15 mouse cellular contexts compared by ENCODE assay signal in genomic region chr17:50135466-50135865, GRCm38 (mm10).
"Had no signal": no experiment of that assay in that cellular context is flagged by ENCODE, and none has a peak within 500 bp of the region (broad histone marks: within the 10 kb centered on the region; RNA-seq: fewer than 3 reads in every experiment).

No protein-coding gene starts in this region.

- H3K27me3 ChIP-seq: midbrain, embryonic 12.5 days; midbrain, embryonic 15.5 days; neural tube, embryonic 12.5 days; neural tube, embryonic 15.5 days had no signal

- H3K4me2 ChIP-seq: limb, embryonic 13.5 days; midbrain, embryonic 12.5 days; midbrain, embryonic 15.5 days; neural tube, embryonic 12.5 days; neural tube, embryonic 15.5 days had no signal

- H3K9me3 ChIP-seq: limb, embryonic 10.5 days; midbrain, embryonic 12.5 days; midbrain, embryonic 15.5 days; neural tube, embryonic 12.5 days; neural tube, embryonic 15.5 days had no signal

- H3K36me3 ChIP-seq: limb, embryonic 10.5 days; limb, embryonic 13.5 days; midbrain, embryonic 12.5 days; midbrain, embryonic 15.5 days; neural tube, embryonic 12.5 days; neural tube, embryonic 15.5 days had no signal

- H3K4me3 ChIP-seq: layer of hippocampus, adult 2 months; limb, embryonic 10.5 days; limb, embryonic 13.5 days; midbrain, embryonic 12.5 days; midbrain, embryonic 15.5 days; neural tube, embryonic 12.5 days; neural tube, embryonic 15.5 days had no signal

- H3K9ac ChIP-seq: limb, embryonic 13.5 days; liver, embryonic 14.5 days; liver, postnatal 0 days; midbrain, embryonic 12.5 days; midbrain, embryonic 15.5 days; neural tube, embryonic 12.5 days; neural tube, embryonic 15.5 days had no signal

- DNase-seq: layer of hippocampus, adult 9-11 months; right cerebral cortex, adult 18-20 months; right cerebral cortex, postnatal 14 days; right cerebral cortex, postnatal 4 days had no signal

- H3K4me1 ChIP-seq: midbrain, embryonic 12.5 days; midbrain, embryonic 15.5 days; neural tube, embryonic 12.5 days had no signal

- ATAC-seq: midbrain, embryonic 15.5 days had no signal

- H3K27ac ChIP-seq: kidney, postnatal 0 days; layer of hippocampus, adult 2 months; limb, embryonic 13.5 days; liver, embryonic 14.5 days; midbrain, embryonic 12.5 days; midbrain, embryonic 15.5 days; neural tube, embryonic 12.5 days; neural tube, embryonic 15.5 days; stomach, postnatal 0 days had no signal
